Mouse (Mus musculus) midbrain, embryonic 13.5 days (tissue): Measurements from ENCODE around the gene Vps13d. TPM values are rescaled to one million over a fixed set of nuclear protein-coding genes. Genes with fewer than 3 reads are reported as not detected.

Source experiments
- ATAC-seq: fragments of 200-750 bp; cut with Nextera tagmentation; 2 replicates; pipeline ENCODE4 v1.8.0; 2017; ENCODE audit warnings: mild to moderate bottlenecking, moderate TSS enrichment, moderate library complexity
- H3K27ac ChIP-seq: fragments of 300-500 bp; sonication (generic); 2 replicates; pipeline ENCODE4 v1.5.1; 2015; ENCODE audit warnings: inconsistent platforms, mild to moderate bottlenecking, moderate library complexity
- H3K27me3 ChIP-seq: fragments of 300-500 bp; sonication (generic); 2 replicates; pipeline ENCODE4 v1.6.1; 2015; ENCODE audit warnings: mild to moderate bottlenecking, inconsistent platforms
- H3K36me3 ChIP-seq: fragments of 300-500 bp; sonication (generic); 2 replicates; pipeline ENCODE4 v1.6.1; 2015; ENCODE audit warnings: mild to moderate bottlenecking, inconsistent platforms
- H3K4me1 ChIP-seq: fragments of 300-500 bp; sonication (generic); replicated peaks from 2 replicates; pipeline ENCODE4 v1.6.1; 2015; ENCODE audit warnings: inconsistent platforms
- H3K4me2 ChIP-seq: fragments of 300-500 bp; sonication (generic); replicated peaks from 2 replicates; pipeline ENCODE4 v1.6.1; 2015; ENCODE audit warnings: moderate library complexity, mild to moderate bottlenecking, inconsistent platforms
- H3K4me3 ChIP-seq: fragments of 300-500 bp; sonication (generic); replicated peaks from 2 replicates; pipeline ENCODE4 v1.5.1; 2015; ENCODE audit warnings: mild to moderate bottlenecking, inconsistent platforms
- H3K9ac ChIP-seq: fragments of 300-500 bp; sonication (generic); replicated peaks from 2 replicates; pipeline ENCODE4 v1.6.1; 2015; ENCODE audit warnings: mild to moderate bottlenecking, inconsistent platforms
- H3K9me3 ChIP-seq: fragments of 300-500 bp; sonication (generic); 2 replicates; pipeline ENCODE4 v1.6.1; 2016; ENCODE audit warnings: mild to moderate bottlenecking, inconsistent platforms
- WGBS: fragments of 180-500 bp; shearing (Covaris S2); methylation state at CpG from one replicate; pipeline ENCODE4 v1.1.7; 2015; 5-methylcytosine and 5-hydroxymethylcytosine counted together
- polyA plus RNA-seq: library from polyadenylated mRNA; unstranded; fragments of >200 nt; fragmentation: Nextera tagmentation; extraction: Ambion mirVana; gene quantifications from 2 replicates; pipeline ENCODE4 v1.2.1, GENCODE M21; 2015

Vps13d gene
- polyA plus RNA-seq, 1 experiment from 2014 or later, result 9.4 TPM

DNA sequence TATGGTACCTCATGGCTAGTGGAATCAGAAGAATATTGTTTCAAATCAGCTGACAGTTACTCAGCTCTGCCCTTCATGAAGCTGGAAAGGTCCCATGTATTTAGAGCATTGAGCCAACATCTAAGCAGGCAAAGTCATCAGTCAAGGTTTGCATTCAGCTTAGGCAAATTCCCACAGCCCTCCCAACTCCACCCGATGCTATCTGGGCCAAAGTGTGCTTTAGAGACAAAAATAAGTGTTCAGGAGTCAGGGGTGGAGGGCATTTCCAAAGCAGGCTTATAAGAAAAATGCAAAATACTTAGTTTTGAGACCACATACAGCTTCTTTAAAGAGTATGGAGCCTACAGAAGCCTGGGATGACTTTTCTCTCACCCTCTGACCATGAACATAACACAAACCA is 95.5 kb downstream of the Vps13d start:
- no peak overlapping the region for H3K4me2 ChIP-seq
- no peaks in the 10 kb centered on the region for H3K9me3 ChIP-seq
- no peak for ATAC-seq
- WGBS, result 94% methylated on average over 1 of the region's 1 CpGs
- H3K36me3 ChIP-seq, result peaks cover 77% of the 10 kb centered on the region
- no peaks in the 10 kb centered on the region for H3K27me3 ChIP-seq
- H3K27ac ChIP-seq, result no peak overlapping the region
- H3K4me1 ChIP-seq, result no peaks in the 10 kb centered on the region
- H3K4me3 ChIP-seq, result no peak overlapping the region
- no peak overlapping the region for H3K9ac ChIP-seq

DNA sequence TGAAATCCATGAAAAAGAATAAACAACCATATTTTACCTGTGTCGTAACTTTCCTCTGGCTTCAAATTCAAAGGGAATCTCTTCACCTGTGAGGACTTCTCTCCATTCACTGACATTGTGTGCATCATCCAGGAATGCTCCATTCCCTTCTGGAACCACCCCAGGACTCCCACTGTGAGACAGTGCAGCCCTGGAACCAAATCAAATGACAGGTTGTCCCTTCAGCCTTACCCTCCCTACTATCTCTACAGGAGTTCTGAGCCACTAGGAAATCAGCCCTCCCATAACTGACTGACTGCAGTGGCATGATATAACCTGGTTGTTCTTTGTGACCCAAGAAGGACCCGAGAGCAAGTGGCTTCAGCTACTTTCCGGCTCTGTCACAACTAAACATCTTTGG is 96.8 kb downstream of the Vps13d start:
- peaks cover 80% of the 10 kb centered on the region for H3K36me3 ChIP-seq
- no peak overlapping the region for H3K9ac ChIP-seq
- no peaks in the 10 kb centered on the region for H3K27me3 ChIP-seq
- H3K4me2 ChIP-seq, result no peak overlapping the region
- H3K4me3 ChIP-seq, result no peak overlapping the region
- no peaks in the 10 kb centered on the region for H3K4me1 ChIP-seq
- H3K27ac ChIP-seq, result no peak overlapping the region
- no peaks in the 10 kb centered on the region for H3K9me3 ChIP-seq
- 93% methylated on average over 3 of the region's 3 CpGs for WGBS
- ATAC-seq, result no peak

DNA sequence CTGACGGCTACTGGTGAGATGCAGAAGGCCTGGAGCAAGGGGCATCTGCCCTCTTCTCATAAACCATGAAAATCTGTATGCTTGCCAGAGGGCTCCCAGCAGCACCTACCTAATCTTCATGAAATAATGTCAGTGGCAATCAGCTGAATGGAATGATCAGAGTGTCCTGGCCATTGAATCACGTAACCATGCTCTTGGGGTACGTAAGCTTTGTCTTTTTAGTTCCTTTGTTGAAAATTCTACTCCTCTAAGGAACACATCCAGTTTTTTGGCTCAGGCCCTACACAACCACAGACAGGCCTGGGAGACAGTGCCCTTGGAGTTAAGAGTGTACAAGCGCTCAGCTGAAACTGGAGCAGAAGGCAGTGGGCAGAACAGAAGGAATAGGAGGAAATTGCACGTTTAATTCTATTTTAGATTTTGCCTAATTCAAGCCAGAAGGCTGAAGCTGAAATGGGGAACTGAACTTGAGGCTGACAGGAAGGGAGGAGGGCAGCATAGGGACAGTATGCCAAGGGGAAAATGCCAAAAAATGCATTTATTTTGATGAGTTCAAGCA is 98.2 kb downstream of the Vps13d start:
- no peak overlapping the region for H3K9ac ChIP-seq
- no peaks in the 10 kb centered on the region for H3K27me3 ChIP-seq
- 78% methylated on average over 5 of the region's 5 CpGs for WGBS
- H3K4me3 ChIP-seq, result no peak overlapping the region
- no peaks in the 10 kb centered on the region for H3K9me3 ChIP-seq
- no peak for ATAC-seq
- no peak overlapping the region for H3K4me2 ChIP-seq
- H3K36me3 ChIP-seq, result peaks cover 79% of the 10 kb centered on the region
- H3K4me1 ChIP-seq, result no peaks in the 10 kb centered on the region
- H3K27ac ChIP-seq, result no peak overlapping the region

DNA sequence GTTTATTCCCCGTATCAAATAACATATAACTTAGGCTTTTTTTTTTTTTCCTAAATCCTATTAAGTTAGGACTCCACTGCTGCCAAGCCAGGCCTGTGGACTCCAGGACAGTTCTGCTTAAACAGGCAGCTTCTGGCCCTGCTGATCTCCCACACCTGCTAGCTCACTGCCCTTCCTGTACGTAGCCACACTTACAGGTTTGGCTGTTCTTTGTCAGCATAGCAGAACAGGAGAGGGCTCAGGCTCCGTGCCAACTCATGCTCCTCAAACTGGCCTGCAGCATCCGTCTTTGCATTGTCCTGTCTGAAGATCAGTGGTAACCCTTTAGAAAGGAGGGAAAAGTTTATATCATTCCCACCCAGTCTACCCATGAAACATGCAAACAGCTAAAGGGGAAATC is 108.3 kb downstream of the Vps13d start:
- H3K9me3 ChIP-seq, result no peaks in the 10 kb centered on the region
- no peaks in the 10 kb centered on the region for H3K4me1 ChIP-seq
- peaks cover 82% of the 10 kb centered on the region for H3K36me3 ChIP-seq
- no peak overlapping the region for H3K9ac ChIP-seq
- H3K27ac ChIP-seq, result no peak overlapping the region
- no peak overlapping the region for H3K4me2 ChIP-seq
- H3K4me3 ChIP-seq, result no peak overlapping the region
- ATAC-seq, result no peak
- WGBS, result 92% methylated on average over 4 of the region's 4 CpGs
- no peaks in the 10 kb centered on the region for H3K27me3 ChIP-seq

DNA sequence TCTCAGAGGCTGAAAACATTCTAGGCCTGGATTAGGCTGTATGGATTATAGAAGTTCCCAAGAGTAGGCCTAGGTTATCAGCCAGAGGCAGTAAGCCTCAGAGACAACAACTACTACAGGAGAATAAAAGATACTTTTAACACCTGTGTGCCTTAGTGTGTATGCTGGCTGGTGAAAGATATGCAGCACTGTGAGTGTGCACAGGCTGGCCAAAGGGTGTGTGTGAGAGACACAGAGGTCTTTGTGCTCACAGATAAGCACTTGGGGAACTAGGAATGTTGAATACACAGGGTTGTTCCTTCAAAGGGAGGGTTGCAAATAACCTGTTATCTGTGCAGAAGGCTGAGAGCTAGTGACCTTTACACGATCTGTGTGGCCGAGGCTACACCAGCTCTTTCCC is 115.5 kb downstream of the Vps13d start:
- peaks cover 83% of the 10 kb centered on the region for H3K36me3 ChIP-seq
- H3K27me3 ChIP-seq, result no peaks in the 10 kb centered on the region
- H3K4me3 ChIP-seq, result no peak overlapping the region
- H3K9ac ChIP-seq, result no peak overlapping the region
- 95% methylated on average over 2 of the region's 2 CpGs for WGBS
- ATAC-seq, result no peak
- no peak overlapping the region for H3K4me2 ChIP-seq
- H3K9me3 ChIP-seq, result no peaks in the 10 kb centered on the region
- H3K27ac ChIP-seq, result no peak overlapping the region
- no peaks in the 10 kb centered on the region for H3K4me1 ChIP-seq

DNA sequence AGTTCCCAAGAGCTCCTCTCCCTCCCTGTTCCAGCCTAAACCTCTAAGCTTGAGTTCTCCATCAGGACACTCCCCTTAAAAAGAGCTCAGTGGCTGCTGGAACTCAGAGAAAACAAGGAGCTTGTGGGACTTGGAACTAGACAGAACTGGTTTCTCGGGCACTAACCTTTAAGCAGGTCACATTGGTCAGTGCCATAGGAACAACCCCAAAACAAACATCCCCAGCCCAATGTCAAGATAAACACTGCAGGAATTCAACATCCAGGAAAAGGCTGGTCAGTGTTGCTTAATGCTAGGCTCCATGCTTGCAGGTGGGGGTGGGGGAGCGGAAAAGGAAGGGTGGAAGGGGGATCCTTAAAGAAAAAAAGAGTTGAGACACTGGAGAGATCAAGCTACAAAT is 120.5 kb downstream of the Vps13d start:
- no peak for ATAC-seq
- no peaks in the 10 kb centered on the region for H3K9me3 ChIP-seq
- no peak overlapping the region for H3K4me3 ChIP-seq
- no peak overlapping the region for H3K9ac ChIP-seq
- H3K36me3 ChIP-seq, result peaks cover 78% of the 10 kb centered on the region
- no peak overlapping the region for H3K4me2 ChIP-seq
- no peak overlapping the region for H3K27ac ChIP-seq
- 78% methylated on average over 2 of the region's 2 CpGs for WGBS
- H3K27me3 ChIP-seq, result no peaks in the 10 kb centered on the region
- H3K4me1 ChIP-seq, result no peaks in the 10 kb centered on the region

DNA sequence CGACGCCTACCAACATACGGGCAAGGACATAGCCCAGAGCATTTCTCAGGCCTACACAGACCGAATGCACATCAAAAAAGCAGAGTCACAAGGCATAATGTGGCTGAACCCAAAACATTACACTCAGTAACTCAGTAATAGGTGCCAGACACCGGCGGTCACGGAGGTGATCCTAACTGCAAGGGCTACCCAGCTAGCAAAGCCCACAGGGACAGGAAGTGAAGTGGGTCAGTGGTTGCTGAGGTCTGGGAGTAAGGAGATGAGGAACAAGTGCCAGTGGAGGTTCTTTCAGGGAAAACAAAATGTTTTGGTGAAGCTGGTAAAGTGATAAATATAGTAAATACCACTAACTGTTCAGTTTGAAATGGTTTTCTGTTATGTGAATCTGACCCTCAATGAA is 121.1 kb downstream of the Vps13d start:
- Histone ChIP-seq H3K27me3 (no peaks in the 10 kb centered on the region), H3K27ac (no peak overlapping the region), H3K4me2 (no peak overlapping the region), H3K9ac (no peak overlapping the region), H3K36me3 (peaks cover 76% of the 10 kb centered on the region), H3K4me1 (no peaks in the 10 kb centered on the region; the same call in 1 of the 2 replicates), H3K4me3 (no peak overlapping the region), H3K9me3 (no peaks in the 10 kb centered on the region)
- no peak for ATAC-seq
- 92% methylated on average over 7 of the region's 7 CpGs for WGBS

DNA sequence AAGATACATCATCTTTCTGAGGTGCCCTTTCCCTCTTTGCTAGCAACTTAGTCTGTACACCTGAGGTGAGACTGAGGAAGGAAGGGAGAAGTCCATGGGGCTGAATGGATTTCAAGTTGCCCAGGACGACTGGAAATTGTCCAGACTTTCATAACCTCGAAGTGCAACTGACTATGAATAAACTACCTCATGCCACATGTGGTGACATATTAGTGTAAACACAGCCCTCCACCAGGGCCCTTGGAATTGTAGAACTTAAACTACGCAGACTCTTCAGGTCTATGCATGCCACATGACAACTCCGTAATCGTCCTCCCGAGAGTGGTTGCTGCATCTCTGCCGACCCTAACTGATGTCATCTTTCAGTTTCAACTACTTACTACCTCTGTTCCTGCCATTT is 122.9 kb downstream of the Vps13d start:
- no peak overlapping the region for H3K27ac ChIP-seq
- peaks cover 4% of the 10 kb centered on the region for H3K4me1 ChIP-seq
- no peak overlapping the region for H3K4me2 ChIP-seq
- ATAC-seq, result no peak
- no peaks in the 10 kb centered on the region for H3K27me3 ChIP-seq
- H3K36me3 ChIP-seq, result peaks cover 62% of the 10 kb centered on the region
- no peak overlapping the region for H3K4me3 ChIP-seq
- WGBS, result 94% methylated on average over 7 of the region's 7 CpGs
- H3K9ac ChIP-seq, result no peak overlapping the region
- H3K9me3 ChIP-seq, result no peaks in the 10 kb centered on the region

DNA sequence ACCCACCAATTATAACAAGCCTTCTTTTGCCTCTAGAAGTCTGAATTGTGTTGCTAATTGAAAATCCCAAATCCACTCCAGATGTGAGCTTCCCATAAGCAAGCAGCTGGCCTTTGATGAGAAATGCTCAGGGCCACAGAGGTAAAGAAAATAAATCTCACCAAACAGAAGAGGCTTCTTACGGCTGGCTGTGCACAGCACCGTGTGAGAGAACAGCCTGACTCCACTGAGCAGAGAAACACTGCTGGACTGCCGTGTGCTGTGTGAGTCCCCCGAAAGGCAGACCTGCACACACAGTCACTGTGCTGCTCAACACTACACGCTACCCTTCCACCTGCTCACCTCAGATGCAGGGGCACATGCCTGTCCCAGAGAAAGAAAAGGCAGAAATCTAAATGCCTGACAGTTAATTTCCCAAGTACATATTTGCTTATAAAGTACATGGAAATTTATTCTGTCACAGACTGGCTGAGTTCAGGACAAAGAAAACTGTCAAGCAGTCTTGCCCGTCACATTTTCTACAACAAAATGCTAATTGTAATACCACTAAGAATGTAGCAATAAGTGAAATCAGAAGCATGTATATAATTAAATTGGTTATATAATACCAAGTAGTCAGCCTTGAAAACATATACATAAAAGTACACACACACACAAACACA is 127.7 kb downstream of the Vps13d start:
- peak overlapping the region; percentile 22 for H3K4me2 ChIP-seq
- 13% methylated on average over 6 of the region's 6 CpGs for WGBS
- peaks cover 66% of the 10 kb centered on the region for H3K36me3 ChIP-seq
- H3K9ac ChIP-seq, result 0 out of 2 replicates have a peak overlapping the region, but pooled peaks have one; percentile 23
- ATAC-seq, result peak; percentile 91
- no peaks in the 10 kb centered on the region for H3K9me3 ChIP-seq
- peak overlapping the region; percentile 56 for H3K27ac ChIP-seq
- no peak overlapping the region for H3K4me3 ChIP-seq
- H3K4me1 ChIP-seq, result peaks cover 6% of the 10 kb centered on the region
- no peaks in the 10 kb centered on the region for H3K27me3 ChIP-seq

DNA sequence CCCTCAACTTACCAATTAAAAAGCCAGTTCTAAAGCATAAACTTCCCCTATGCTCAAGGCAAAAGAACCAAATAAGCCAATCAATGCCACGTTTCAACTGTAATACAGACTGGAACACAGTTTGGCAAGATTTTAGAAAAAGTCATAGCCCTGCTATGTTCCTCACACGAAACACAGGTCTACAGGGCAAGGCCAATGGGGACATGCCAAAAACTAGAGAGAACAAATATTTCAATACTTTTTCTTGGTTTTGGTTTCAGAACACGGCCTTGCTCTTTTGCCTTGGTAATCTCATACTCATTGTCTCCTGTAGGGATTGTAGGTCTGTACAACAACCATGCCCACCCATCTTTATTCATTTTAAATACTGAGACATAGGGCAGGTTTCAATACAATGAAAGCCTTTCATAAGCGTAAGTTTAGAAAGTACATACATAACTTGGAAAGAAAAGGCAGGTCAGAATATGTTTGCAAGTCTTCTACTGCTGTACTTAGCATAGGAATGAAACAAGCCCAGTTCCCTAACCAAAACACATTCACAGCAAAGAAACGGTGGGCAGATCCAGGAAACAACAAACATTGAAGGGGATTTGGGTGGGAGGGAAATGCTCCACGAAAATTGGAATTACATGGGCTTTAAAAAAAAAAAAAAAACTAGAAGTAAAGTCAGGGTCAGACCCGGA is 128.3 kb downstream of the Vps13d start:
- no peak overlapping the region for H3K9ac ChIP-seq
- no peaks in the 10 kb centered on the region for H3K27me3 ChIP-seq
- H3K4me1 ChIP-seq, result peaks cover 6% of the 10 kb centered on the region
- no peaks in the 10 kb centered on the region for H3K9me3 ChIP-seq
- H3K27ac ChIP-seq, result no peak overlapping the region
- 45% methylated on average over 7 of the region's 7 CpGs for WGBS
- H3K4me3 ChIP-seq, result no peak overlapping the region
- H3K4me2 ChIP-seq, result 0 out of 2 replicates have a peak overlapping the region, but pooled peaks have one; percentile 22
- peaks cover 66% of the 10 kb centered on the region for H3K36me3 ChIP-seq
- ATAC-seq, result no peak

DNA sequence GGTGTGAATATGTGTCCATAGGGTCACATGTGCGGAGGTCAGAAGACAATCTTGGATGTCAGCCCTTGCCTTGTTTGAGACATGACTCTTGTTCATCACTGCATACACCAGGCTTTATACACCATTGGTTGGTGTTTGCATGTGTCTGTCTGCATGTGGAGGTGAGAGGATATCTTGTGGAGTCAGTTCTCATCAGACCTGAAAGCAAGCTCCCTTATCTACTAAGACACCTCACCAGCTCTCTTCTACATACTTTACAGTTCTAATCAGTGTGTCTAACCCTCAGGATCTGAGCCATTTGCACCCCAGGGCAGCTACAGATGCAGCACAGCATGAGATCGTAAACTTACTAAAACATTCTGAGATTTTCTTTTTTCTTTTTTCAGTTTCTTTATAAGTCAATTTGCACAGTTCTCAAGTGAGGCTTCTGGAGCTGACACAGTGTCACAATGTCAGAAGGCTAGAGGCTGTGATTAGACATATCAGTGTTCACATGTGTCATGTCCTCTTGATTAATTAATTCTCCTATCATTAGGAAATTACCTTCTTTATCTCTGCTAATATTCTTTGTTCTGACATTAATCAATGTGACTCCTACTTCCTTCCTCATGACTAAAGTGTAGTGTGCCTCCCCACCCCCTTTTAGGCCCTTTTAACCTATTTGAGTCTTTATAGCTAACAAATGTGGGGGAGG is 135.9 kb downstream of the Vps13d start:
- 94% methylated on average over 2 of the region's 2 CpGs for WGBS
- Histone ChIP-seq H3K4me1 (0 out of 2 replicates have a peak, but pooled peaks cover 2% of the 10 kb centered on the region), H3K27me3 (no peaks in the 10 kb centered on the region), H3K27ac (no peak overlapping the region), H3K9ac (no peak overlapping the region), H3K9me3 (no peaks in the 10 kb centered on the region), H3K4me2 (no peak overlapping the region), H3K36me3 (peaks cover 78% of the 10 kb centered on the region), H3K4me3 (no peak overlapping the region)
- ATAC-seq, result no peak

DNA sequence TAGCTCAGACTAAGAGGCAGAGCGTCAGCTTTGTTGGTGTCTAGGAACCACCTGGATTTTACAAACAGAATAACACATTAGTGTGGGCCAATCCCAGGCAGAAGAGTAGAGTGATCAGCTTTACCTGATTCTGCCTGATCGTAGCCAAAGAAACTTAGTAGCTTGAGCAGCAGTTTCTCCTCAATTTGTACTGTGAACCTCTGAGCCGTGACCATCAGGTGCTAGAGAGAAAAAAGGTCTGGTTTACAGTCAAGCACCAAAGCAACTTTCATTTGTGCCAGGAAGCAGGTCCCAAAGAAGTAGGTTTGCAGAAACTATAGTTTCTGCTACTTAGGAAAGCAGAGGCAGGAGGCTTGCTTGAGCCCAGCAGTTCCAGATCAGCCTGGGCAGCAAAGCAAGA is 138.5 kb downstream of the Vps13d start:
- no peak for ATAC-seq
- 0 out of 2 replicates have a peak, but pooled peaks cover 4% of the 10 kb centered on the region for H3K4me1 ChIP-seq

More for the DNA sequence above, 138.5 kb downstream of the Vps13d start:
- H3K27me3 ChIP-seq, result no peaks in the 10 kb centered on the region
- no peak overlapping the region for H3K27ac ChIP-seq
- H3K9ac ChIP-seq, result no peak overlapping the region
- no peak overlapping the region for H3K4me2 ChIP-seq
- peaks cover 75% of the 10 kb centered on the region for H3K36me3 ChIP-seq
- no peaks in the 10 kb centered on the region for H3K9me3 ChIP-seq
- no peak overlapping the region for H3K4me3 ChIP-seq
- 94% methylated on average over 3 of the region's 3 CpGs for whole genome bisulfite sequencing
